Mouse (Mus musculus) mouse embryonic stem cell (cell line): Measurements from ENCODE around the gene Gpr152.

ENCODE experiments used
- in situ Hi-C, 2 experiments: fragments of 300-500 bp; cut with MboI; formaldehyde crosslinking; loops; 1 replicate in 1 of 2; 3 replicates in 1 of 2; pipeline ENCODE4 v1.14.3; 2019 to 2020; ENCODE audit warnings: low sequenced_read_pairs in 2 of 2, low pct_unique_long_range_greater_than_20kb in 1 of 2, mixed read lengths in 1 of 2; ENCODE audit not compliant: unreplicated experiment in 1 of 2

Gene Gpr152

GRCm38 (mm10) chr19:4146366-4147021 is 6.9 kb downstream of the Gpr152 start:
- in situ Hi-C loops, result no loop called here

GRCm38 (mm10) chr19:4147022-4147405 is 7.4 kb downstream of the Gpr152 start:
- in situ Hi-C loops, result no loop called here

- in situ Hi-C loops, result no loop called here
Observed at GRCm38 (mm10) chr19:4147782-4148490, 8.3 kb downstream of the Gpr152 start.

GRCm38 (mm10) chr19:4148491-4148806 is 8.9 kb downstream of the Gpr152 start, which contains the start of gene Coro1b:
Coro1b (plus strand) TSS chr19:4148619.
- in situ Hi-C loops, result no loop called here

- in situ Hi-C loops, result no loop called here
Observed at GRCm38 (mm10) chr19:4148819-4149218, 9.2 kb downstream of the Gpr152 start.

- in situ Hi-C loops, result no loop called here
Observed at GRCm38 (mm10) chr19:4149283-4149682, 9.7 kb downstream of the Gpr152 start.

- in situ Hi-C loops, result no loop called here
Observed at GRCm38 (mm10) chr19:4149764-4150461, 10.3 kb downstream of the Gpr152 start.

GRCm38 (mm10) chr19:4150567-4151487 is 11.2 kb downstream of the Gpr152 start:
- in situ Hi-C loops, result no loop called here

- in situ Hi-C loops, result no loop called here
Observed at GRCm38 (mm10) chr19:4151488-4151860, 11.9 kb downstream of the Gpr152 start.

- in situ Hi-C loops, result no loop called here
Observed at GRCm38 (mm10) chr19:4151898-4152297, 12.3 kb downstream of the Gpr152 start.

- in situ Hi-C loops, result no loop called here
Observed at GRCm38 (mm10) chr19:4152445-4153231, 13.1 kb downstream of the Gpr152 start.

GRCm38 (mm10) chr19:4153232-4153654 is 13.7 kb downstream of the Gpr152 start, which contains the start of gene Ptprcap:
Ptprcap (plus strand) TSS chr19:4153604.
- in situ Hi-C loops, result no loop called here

GRCm38 (mm10) chr19:4154437-4155222 is 15.0 kb downstream of the Gpr152 start:
- in situ Hi-C loops, result no loop called here

GRCm38 (mm10) chr19:4155223-4156072 is 15.9 kb downstream of the Gpr152 start:
- in situ Hi-C loops, result no loop called here

- in situ Hi-C loops, result no loop called here
Observed at GRCm38 (mm10) chr19:4156073-4156579, 16.5 kb downstream of the Gpr152 start.

GRCm38 (mm10) chr19:4156771-4157170 is 17.2 kb downstream of the Gpr152 start:
- in situ Hi-C loops, result no loop called here
